Mouse (Mus musculus) layer of hippocampus, adult 18-20 months (tissue): ENCODE results near the gene Spire2. TPM values are rescaled to one million over a fixed set of nuclear protein-coding genes. Genes with fewer than 3 reads are reported as not detected.
"Not testable (repeated sequence)": the region's sequence is repeated elsewhere in the genome, so short reads cannot be mapped to it uniquely, and the experiment has no call there.

Source experiments
- DNase-seq, 2 experiments: peaks; one replicate each; pipeline ENCODE4 v3.0.0; 2022; ENCODE audit warnings: low spot score in 2 of 2
- long read RNA-seq: library from polyadenylated mRNA; stranded (forward); transcript quantifications from one replicate; pipeline ENCODE4 v2.0.0, GENCODE M21; 2021
- total RNA-seq, 2 experiments: library from RNA; stranded (reverse); gene quantifications; 2 replicates each; pipeline ENCODE4 v1.2.3; 2021

Gene Spire2
- total RNA-seq, result 10 to 100 TPM; 17.0 TPM
- long read RNA-seq, transcript Spire2-201 (15 exons, 2,330 nt), result major isoform, 20 of 25 reads
- long read RNA-seq, partial matches to known transcripts, result 1 of 25 reads
- long read RNA-seq, other reads (novel, unspliced or antisense), result 4 of 25 reads

DNA sequence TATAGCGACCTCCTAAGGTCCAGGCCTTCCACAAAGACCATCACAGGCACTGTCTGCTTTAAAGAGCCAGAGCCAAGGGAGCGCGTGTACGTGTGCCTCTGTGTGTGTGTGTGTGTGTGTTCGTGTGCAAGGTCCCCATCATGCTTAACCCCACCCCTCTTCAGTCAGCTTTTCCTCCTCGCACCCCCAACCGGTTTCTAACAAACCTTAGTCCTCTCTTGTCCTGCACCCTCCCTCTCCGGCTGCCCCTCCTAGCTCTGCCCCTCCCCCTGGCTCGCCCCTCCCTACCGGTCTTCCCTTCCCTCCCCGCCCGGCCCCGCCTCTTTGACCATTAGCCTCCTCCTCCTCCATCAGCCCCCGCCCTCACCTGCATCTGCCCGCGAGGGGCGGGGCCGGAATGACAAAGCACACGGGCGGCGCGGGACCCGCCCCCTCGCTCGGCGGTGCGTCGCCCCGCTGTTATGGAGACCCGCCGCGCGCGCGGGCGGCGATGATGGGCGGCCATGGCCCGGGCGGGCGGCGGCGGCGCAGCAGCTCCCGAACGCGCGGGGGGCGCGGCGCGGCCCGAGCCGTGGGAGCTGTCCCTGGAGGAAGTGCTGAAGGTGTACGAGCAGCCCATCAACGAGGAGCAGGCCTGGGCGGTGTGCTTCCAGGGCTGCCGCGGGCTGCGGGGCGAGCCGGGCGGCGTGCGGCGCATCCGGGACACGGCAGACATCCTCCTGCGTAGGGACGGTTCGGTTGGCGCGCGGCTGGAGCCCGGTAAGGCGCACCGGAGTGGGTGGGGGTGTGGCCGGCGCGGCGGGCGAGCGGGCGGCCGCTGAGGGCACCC, at the start of gene Spire2:
Gene Spire2 (plus strand): TSS at position 452 of the 829 bp plus-strand sequence.
- DNase-seq, result peak; percentile 37 to 64

DNA sequence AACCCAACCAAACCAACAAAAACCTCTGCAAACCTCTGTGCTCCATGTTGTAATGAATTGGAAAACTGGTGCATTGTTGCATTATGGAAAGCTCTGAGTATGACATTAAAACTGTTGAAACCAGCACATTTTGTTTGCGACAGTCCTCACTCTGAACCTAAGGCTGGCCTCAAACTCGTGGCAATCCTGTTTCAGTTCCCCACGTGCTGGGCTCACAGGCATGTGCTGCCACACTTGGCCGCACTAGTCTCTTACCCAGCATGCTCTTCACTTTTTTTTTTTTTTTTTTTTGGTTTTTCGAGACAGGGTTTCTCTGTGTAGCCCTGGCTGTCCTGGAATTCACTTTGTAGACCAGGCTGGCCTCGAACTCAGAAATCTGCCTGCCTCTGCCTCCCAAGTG, 49.5 kb upstream of the Spire2 start:
- DNase-seq, result not testable (repeated sequence)

DNA sequence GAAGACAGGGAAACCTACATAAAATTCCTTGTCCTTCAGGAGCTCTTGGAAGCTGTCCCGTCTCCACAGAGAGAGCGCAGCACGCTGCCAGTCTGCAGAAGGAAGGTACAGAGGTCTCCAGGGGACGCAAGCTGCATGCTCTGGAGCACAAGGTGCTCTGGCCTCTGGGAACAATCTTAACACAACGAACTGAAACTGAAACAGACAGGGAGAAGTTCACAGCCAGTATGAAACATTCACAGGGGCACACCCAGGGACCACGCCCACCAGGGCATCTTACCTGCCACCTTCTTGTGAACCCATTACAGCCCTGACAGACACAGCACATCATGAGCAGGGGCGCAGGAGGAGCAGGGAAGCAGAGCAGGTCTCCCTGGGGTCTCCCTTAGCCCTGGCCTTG, 48.5 kb upstream of the Spire2 start:
- no peak for DNase-seq

DNA sequence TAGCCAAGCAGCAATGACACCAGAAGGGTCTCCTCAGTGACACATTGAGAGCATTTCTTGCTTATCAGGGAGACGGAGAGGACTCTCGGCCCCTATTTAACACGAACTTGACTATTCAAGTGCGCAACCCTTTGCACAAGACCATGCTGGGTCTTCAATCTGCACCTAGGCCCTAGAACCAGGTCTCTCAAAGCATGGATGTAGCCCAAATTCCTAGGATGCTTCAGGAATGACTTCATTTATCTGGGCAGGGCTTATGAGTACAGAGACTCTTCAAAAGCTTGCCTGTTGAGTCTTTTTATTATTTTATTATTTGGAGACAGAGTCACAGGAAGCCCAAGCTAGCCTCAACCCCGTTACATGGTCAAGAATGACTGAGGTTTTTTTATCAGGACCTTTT, 48.0 kb upstream of the Spire2 start:
- no peak for DNase-seq

DNA sequence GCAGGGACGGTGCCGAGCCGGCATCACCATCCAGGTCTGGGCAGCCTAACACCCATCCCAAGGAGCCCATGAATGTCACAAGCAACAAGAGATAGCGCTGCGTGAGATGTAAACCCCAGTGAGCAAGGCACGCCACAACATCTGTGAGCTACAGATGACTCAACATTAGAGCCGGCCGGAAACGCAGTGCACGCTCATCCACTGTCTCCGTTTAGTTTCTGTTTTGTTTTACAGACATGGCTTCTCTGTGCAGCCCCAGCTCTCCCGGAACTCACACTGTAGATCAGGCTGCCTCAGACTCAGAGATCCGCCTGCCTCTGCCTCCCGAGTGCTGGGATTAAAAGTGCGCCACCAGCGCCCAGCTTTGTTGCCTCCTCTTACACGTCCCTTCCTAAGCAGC, 45.2 kb upstream of the Spire2 start:
- no peak for DNase-seq

DNA sequence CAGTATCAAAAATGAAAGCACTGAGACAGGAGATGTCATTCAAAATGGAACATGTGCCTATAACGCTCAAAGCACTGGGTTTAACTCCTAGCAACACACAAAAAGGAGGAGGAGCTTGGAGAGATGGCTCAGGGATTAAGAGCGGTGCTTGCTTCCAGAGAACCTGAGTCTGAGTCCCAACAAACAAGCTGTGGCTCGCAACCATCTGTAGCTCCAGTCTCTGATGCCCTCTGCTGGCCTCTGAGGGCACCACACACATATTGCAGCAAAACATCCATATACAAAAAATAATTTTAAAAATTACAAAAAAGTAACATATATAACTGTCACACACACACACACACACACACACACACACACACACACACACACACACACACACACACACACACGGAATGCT, 42.3 kb upstream of the Spire2 start:
- peak in 1 of 2 experiments; percentile 49 for DNase-seq

DNA sequence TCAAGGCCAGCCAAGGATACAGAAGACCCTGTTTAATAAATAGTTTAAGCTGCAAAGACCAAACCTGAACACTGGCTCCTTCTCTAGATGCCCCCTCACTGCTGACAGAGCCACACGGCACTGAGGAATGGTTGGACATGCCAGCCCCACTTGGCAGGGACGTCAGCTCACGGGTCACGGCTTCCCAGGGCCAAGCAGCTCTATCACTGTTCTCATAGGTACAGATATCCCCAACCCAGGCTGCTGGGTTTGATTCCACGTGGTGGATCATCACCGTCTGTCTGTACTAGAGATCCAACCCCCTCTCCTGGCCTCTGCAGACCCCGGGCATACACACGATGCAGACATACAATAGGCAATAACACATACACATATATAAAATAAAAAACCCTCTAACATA, 41.8 kb upstream of the Spire2 start:
- DNase-seq, result no peak

DNA sequence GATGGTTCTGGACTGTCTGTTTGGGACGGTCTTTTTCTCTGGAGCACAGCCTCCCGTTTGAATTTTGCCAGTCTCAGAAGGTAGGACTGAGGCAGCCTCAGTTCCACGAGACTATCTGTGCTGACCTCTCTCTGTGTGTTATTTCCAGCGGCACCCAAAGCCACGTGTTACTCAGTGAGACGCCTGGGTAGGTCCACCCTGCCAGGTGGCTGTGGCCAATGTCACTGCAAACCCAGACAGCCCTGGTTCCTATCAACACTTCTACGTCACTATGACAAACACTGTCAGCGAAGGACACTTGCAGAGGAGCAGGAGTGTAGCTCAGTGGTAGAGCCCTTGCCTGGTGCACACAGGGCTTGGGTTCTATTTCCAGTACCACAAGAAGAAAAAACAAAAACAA, 40.8 kb upstream of the Spire2 start:
- DNase-seq, result no peak

DNA sequence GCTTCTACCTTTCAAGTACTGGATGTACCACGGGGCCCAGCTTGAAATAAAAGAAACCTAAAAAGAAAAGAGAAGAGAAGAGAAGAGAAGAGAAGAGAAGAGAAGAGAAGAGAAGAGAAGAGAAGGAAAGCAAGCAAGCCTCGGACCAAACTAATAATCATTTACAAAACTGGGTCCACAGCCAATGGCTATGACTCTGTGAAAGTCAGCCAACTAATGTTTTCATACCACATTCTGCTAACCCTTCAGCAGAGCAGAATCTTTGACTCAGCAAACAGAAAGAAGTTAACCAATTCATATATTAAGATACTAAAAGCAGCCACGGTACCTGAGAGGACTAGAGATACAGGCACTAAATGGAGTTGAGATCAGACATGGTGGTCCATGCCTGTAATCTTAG, 40.2 kb upstream of the Spire2 start:
- DNase-seq, result no peak

DNA sequence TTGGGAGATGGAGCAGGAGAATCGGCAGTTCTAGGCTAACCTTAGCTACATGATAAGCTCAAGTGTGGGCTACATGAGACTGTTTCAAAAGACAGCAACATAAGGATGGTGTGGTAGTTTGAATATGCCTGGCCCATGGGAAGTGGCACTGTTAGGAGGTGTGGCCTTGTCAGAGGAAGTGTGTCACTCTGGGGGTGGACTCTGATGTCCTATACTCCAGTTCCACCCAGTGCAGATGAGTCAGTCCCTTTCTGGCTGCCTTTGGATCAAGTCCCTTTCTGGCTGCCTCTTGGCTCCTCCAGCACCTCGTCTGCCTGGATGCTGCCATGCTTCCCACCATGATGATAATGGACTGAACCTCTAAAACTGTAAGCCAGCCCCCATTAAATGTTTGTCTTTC, 39.7 kb upstream of the Spire2 start:
- DNase-seq, result no peak

DNA sequence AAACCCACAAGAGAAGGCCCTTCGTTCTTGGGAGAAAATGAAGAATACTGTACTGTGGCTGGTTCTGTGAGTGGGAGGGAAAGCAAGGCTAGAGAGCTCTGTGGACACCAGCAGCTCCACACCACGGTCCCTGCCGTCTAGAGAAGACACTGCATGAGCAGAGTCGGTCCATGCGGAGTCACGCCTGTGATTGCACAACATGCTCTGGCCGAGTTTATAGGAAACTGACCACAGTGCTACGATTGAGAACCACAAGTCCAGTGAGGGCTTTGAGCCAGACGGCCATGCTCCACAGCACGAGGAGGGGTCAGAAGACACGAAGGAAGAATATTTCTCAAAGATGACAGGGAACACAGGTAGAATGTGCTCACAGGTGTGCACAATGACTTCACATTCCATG, 34.2 kb upstream of the Spire2 start:
- no peak for DNase-seq

DNA sequence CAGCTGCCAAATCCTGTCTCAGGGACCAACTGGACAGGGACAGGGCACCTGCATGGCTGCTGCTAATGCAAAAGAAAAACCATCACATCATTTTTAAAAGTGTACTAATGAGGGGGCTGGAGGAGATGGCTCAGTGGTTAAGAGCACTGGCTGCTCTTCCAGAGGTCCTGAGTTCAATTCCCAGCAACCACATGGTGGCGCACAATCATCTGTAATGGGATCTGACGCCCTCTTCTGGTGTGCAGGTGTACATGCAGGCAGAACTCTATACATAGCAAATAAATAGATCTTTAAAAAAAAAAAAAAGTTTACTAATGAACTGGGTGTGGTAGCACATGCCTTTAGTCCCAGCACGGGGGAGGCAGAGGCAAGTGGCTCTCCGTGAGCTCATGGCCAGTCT, 23.8 kb upstream of the Spire2 start:
- no peak for DNase-seq

DNA sequence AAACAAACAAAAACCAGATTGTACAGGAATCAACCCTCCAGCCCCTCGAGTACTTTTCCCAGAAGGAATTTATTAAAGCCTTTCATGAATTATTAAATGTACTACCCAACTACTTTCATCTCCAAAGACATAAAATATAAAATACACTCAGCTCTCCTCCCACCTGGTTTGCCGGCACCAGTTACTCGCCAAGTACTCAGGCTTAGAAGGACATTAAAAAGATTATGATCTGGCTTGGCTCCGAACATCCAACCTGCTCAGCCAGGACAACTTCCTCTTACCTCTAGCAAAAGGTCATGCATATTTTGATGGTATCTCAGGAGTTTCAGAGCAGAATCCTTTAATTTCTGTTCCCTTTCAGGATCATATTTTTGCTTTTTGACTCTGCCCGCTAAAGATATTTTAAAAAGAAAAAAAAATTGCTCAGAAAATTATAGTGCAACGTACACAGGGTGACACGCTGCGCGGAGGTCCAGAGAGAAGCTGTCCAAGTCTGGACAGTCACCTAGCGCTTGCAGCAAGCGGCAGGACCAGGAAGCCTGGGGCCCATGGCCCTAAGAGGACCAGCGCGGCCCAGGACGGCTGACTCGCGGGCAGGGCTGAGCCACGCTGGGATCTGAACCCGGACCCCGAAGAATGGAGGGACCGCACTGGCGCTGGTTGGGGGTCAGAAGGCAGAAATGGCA, 14.6 kb upstream of the Spire2 start:
- DNase-seq, result no peak

DNA sequence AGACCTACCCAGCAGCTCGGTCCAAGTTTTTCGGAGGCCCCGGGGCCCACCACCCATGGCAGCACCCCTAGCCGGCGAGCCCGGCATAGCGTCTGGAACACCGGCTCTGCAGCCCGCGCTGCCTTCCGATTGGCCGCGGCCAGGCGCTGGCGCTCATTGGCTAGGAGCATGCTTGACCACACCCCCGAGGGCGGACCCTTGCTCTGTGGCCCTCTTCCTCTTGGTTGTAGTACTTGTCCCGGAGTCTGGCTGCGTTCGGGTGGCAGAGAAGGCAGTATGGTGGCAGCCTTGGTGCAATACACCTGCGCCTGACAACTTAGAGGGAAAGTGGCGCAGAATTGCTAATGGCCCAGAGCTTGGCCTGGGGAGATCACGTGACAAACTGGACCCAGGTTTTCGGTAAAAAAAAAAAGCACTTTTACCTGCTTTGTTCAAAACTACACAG, 14.0 kb upstream of the Spire2 start, which contains the start of gene Fanca:
Gene Fanca (minus strand): TSS at position 110 of the 445 bp plus-strand sequence.
- peak; percentile 77 to 91 for DNase-seq

DNA sequence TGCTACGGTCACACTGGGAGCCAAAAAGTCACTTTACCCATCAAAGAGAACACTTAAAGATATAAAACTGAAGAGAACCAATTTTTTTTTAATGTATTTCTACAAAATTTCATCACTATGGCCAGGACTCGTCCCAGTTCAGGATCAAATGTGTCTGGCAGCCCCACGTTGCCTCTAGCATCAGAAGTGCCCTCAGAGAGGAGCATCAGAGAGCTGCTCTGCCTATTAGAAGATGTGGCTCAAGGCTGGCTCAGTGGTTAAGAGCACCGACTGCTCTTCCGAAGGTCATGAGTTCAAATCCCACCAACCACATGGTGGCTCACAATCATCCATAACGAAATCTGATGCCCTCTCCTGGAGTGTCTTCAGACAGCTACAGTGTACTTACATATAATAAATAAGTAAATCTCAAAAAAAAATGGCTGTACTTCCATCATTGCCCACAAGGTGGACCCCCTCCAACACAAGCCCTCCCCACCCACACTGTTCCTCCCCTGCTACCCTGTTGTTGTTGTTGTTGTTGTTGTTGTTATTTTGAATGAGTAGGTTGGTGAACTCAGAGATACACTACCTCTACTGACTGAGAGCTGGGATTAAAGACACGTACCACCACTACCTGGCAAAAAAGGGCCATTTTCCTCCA, 12.9 kb upstream of the Spire2 start:
- peak in 1 of 2 experiments; percentile 60 for DNase-seq

DNA sequence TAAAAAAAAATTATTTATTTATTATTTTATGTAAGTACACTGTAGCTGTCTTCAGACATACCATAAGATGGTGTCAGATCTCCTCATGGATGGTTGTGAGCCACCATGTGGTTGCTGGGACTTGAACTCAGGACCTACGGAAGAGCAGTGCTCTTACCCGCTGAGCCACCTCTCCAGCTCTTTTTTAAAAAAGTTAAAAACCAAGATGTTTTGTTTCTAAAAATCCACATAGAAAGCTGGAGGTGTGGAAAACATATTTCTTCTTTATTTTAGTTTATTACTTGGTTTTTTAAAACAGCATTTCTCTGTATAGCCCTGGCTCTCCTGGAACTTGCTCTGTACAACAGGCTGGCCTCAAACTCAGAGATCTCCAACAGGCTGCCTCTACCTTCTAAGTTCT, 4.0 kb upstream of the Spire2 start:
- DNase-seq, result no peak

DNA sequence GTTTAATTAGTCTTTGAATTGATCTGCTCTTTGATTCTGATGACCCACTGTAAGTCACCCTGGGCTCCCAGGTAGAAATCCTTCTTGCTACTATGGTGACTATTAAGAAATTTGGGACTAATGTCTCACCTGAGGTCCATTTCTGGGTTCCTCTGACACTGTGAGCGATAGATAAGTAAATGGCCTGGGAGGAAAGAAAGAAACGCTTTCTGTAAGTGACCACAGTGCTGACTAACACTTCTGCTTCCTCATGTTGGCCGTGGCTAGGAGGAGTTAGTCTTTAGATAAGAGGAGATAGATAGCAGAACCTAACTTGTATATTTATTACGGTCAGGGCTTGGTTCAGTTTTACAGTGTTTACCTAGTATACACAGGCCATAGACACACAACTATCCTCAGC, 3.2 kb upstream of the Spire2 start:
- DNase-seq, result no peak

DNA sequence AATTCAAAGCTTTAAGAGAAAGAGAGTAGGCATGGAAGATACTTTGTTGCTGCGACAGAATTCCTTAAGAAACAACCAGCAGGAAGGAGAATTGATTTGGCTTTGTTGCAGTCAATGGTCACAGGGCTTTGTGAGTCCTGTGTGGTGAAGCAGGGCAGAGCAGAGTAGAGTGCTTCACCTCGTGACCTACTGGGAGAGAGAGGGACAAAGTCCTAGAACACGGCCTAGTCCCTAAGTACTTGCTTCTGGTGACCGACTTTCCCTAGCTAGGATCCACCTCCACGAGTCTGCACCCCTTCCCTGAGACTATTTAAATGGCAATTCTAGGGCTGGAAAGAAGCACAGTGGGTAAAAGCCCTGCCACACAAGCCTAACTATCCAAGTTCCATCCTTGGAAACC, 2.6 kb upstream of the Spire2 start:
- DNase-seq, result no peak

DNA sequence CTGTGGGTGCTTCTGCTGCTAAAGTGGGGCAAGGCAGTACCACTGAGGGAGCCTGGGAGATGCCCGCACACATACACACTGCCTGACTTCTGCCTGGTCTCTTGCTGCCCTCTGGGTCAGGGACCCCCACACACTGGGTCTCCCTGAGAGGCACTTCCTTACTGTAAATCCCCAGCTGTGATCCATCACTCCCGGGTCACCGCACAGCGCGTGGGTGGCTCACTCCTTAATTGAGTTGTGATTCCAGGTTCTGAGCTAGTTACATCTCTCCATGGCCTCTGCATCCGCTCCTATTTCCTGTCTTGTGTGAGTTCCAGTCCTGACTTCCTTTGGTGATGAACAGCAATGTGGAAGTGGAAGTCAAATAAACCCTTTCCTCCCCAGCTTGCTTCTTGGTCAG, 1.8 kb upstream of the Spire2 start:
- DNase-seq, result no peak

DNA sequence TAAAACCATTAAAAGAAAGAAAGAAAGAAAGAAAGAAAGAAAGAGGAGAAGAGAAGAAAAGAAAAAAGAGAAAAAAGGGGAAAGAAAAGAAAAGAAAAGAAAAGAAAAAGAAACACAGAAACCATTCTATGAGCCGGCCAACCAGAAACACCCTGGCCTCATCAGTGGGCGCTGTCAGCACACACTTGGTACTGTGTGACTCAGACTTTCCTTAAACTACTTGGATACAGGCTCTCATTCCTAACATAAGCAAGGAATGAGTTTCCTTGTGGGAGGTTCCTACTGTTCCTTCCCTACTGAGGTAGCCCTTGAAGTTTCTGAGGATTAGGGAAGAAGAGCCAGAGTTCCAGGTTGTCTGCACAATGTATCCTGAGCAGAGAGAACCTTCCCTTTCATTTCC, 1.2 kb upstream of the Spire2 start:
- peak in 1 of 2 experiments; percentile 15 for DNase-seq

DNA sequence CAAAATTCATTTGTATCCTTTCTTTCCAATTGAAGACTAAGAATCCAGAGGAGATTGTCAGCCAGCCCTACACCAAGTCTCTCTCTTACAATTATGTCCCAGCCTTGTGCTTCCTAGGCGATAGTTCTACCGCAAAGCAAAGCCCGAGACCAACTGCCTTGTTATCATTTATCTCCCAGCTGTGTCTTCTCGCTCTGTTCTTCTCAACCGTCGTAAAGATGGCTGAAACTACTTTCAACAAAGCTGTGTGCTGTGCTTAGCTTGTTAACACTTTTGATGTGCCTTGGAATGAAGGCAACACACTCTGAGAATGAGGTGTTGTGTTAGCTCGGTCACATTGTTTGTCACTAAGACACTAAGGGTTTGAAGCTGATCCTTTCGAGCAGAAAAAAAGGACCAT, 703 bp upstream of the Spire2 start:
- no peak for DNase-seq

DNA sequence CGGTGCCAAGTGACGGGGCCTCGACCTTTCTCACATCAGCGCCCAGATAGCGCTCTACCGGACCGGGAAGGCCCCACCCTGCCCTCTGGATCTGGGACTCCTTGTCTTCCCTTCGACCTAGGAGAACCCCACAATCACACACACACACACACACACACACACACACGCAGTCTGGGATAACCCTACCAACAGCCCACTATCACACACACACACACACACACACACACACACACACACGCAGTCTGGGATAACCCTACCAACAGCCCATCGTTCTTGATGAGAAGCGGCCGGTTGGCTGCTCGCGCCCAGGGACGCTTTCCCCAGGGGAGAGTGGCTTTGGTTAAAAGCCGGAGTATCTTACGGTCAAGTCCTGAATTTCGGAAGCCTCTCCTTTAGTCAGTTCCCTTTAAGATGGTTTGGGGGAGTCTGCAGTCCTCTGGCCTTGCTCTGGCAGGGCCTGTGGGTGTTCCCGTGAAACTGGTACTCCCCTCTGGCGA, 626 bp downstream of the Spire2 start:
- peak in 1 of 2 experiments; percentile 15 for DNase-seq
